Mouse (Mus musculus) MEL (cell line): ENCODE measurements around the gene Tmem116. TPM values are rescaled to one million over a fixed set of nuclear protein-coding genes. Genes with fewer than 3 reads are reported as not detected.
"Not testable (repeated sequence)": the region's sequence is repeated elsewhere in the genome, so short reads cannot be mapped to it uniquely, and the experiment has no call there.

Experiments
- DNase-seq: peaks from one replicate; pipeline ENCODE4 v3.0.0; 2011; ENCODE audit warnings: low read depth, low spot score
- H3K27ac ChIP-seq: 2 replicates; pipeline ENCODE4 v1.5.1; 2012; ENCODE audit warnings: low read depth, mild to moderate bottlenecking, control low read depth, low read length, moderate library complexity; ENCODE audit not compliant: control insufficient read depth
- H3K27me3 ChIP-seq, 2 experiments: fragments of 150-350 bp in 1 of 2; sonication (generic) in 1 of 2; 2 replicates each; pipeline ENCODE4 v1.6.1; 2012; ENCODE audit warnings: low read length in 2 of 2, mild to moderate bottlenecking in 2 of 2, improper control_type of control experiment in 1 of 2, moderate library complexity in 1 of 2; ENCODE audit not compliant: insufficient read depth in 2 of 2, control insufficient read depth in 1 of 2
- H3K36me3 ChIP-seq, 2 experiments: 2 replicates each; pipeline ENCODE4 v1.6.1; 2012 to 2014; ENCODE audit warnings: low read length in 2 of 2, improper control_type of control experiment in 1 of 2, inconsistent platforms in 1 of 2, mild to moderate bottlenecking in 1 of 2; ENCODE audit not compliant: insufficient read depth in 2 of 2, control insufficient read depth in 1 of 2
- H3K4me1 ChIP-seq, 2 experiments: fragments of 150-350 bp in 1 of 2; sonication (generic) in 1 of 2; 2 replicates each; pipeline ENCODE4 v1.6.1; 2012; ENCODE audit warnings: low read length in 2 of 2, improper control_type of control experiment in 1 of 2, mild to moderate bottlenecking in 1 of 2; ENCODE audit not compliant: insufficient read depth in 2 of 2, control insufficient read depth in 1 of 2
- H3K4me3 ChIP-seq, 2 experiments: fragments of 150-350 bp in 1 of 2; sonication (generic) in 1 of 2; 2 replicates each; pipeline ENCODE4 v1.5.1; 2012; ENCODE audit warnings: low read depth in 2 of 2, low read length in 2 of 2, mild to moderate bottlenecking in 2 of 2, moderate library complexity in 2 of 2, control low read depth in 1 of 2, improper control_type of control experiment in 1 of 2; ENCODE audit not compliant: control insufficient read depth in 1 of 2, insufficient read depth in 1 of 2
- H3K79me2 ChIP-seq: 2 replicates; pipeline ENCODE4 v1.6.1; 2012; ENCODE audit warnings: mild to moderate bottlenecking, low read length, moderate library complexity; ENCODE audit not compliant: control insufficient read depth, poor library complexity, insufficient read depth
- H3K9ac ChIP-seq: 2 replicates; pipeline ENCODE4 v1.6.1; 2012; ENCODE audit warnings: low read depth, mild to moderate bottlenecking, control low read depth, low read length, moderate library complexity; ENCODE audit not compliant: control insufficient read depth, poor library complexity, severe bottlenecking
- H3K9me3 ChIP-seq: fragments of 150-350 bp; sonication (generic); replicated peaks from 2 replicates; pipeline ENCODE4 v1.6.1; 2012; ENCODE audit warnings: mild to moderate bottlenecking, low read length, improper control_type of control experiment, moderate library complexity; ENCODE audit not compliant: insufficient read depth
- BHLHE40 ChIP-seq: IDR thresholded peaks from 2 replicates; pipeline ENCODE4 v1.6.1; 2012; ENCODE audit warnings: low read depth, mild to moderate bottlenecking, inconsistent platforms, low read length, improper control_type of control experiment, borderline replicate concordance
- CHD1 ChIP-seq: IDR thresholded peaks from 2 replicates; pipeline ENCODE4 v1.6.1; 2012; ENCODE audit warnings: low read depth, mild to moderate bottlenecking, inconsistent platforms, low read length, improper control_type of control experiment
- E2F4 ChIP-seq: IDR thresholded peaks from 2 replicates; pipeline ENCODE4 v1.6.1; 2011; ENCODE audit warnings: low read depth, low read length, improper control_type of control experiment, borderline replicate concordance
- ELF1 ChIP-seq: IDR thresholded peaks from 2 replicates; pipeline ENCODE4 v1.6.1; 2014; ENCODE audit warnings: low read depth, mild to moderate bottlenecking, inconsistent platforms, low read length, improper control_type of control experiment, moderate library complexity
- EP300 ChIP-seq, 2 experiments: IDR thresholded peaks; 2 replicates each; pipeline ENCODE4 v1.6.1; 2011; ENCODE audit warnings: improper control_type of control experiment in 2 of 2, low read length in 2 of 2, low read depth in 1 of 2, mild to moderate bottlenecking in 1 of 2
- KAT2A ChIP-seq: conservative IDR thresholded peaks from 2 replicates; pipeline ENCODE4 v1.6.1; 2012; ENCODE audit warnings: low read depth, low read length, improper control_type of control experiment, inconsistent platforms
- MXI1 ChIP-seq: IDR thresholded peaks from 2 replicates; pipeline ENCODE4 v1.6.1; 2011; ENCODE audit warnings: mild to moderate bottlenecking, low read depth, low read length, improper control_type of control experiment
- MYC ChIP-seq: IDR thresholded peaks from 2 replicates; pipeline ENCODE4 v1.6.1; 2011; ENCODE audit warnings: low read depth, mild to moderate bottlenecking, low read length, improper control_type of control experiment, moderate library complexity
- NELFE ChIP-seq: IDR thresholded peaks from 2 replicates; pipeline ENCODE4 v1.6.1; 2011; ENCODE audit warnings: low read depth, low read length, improper control_type of control experiment
- POLR2A ChIP-seq, 2 experiments: IDR thresholded peaks; 2 replicates each; pipeline ENCODE4 v1.6.1; 2011 to 2012; ENCODE audit warnings: low read length in 2 of 2, mild to moderate bottlenecking in 2 of 2, control low read depth in 1 of 2, improper control_type of control experiment in 1 of 2, low read depth in 1 of 2, moderate library complexity in 1 of 2; ENCODE audit not compliant: control insufficient read depth in 1 of 2, insufficient read depth in 1 of 2, poor library complexity in 1 of 2
- POLR2AphosphoS2 ChIP-seq: IDR thresholded peaks from 2 replicates; pipeline ENCODE4 v1.6.1; 2011; ENCODE audit warnings: low read length, improper control_type of control experiment
- POLR2AphosphoS5 ChIP-seq: IDR thresholded peaks from 2 replicates; pipeline ENCODE4 v1.6.1; 2012; ENCODE audit warnings: low read depth, borderline replicate concordance, mild to moderate bottlenecking, inconsistent platforms, low read length, moderate library complexity, mixed read lengths
- RCOR1 ChIP-seq: IDR thresholded peaks from 2 replicates; pipeline ENCODE4 v1.6.1; 2012; ENCODE audit warnings: low read depth, mild to moderate bottlenecking, inconsistent platforms, low read length, improper control_type of control experiment
- UBTF ChIP-seq: IDR thresholded peaks from 2 replicates; pipeline ENCODE4 v1.6.1; 2012; ENCODE audit warnings: low read depth, mild to moderate bottlenecking, inconsistent platforms, low read length, improper control_type of control experiment, moderate library complexity, borderline replicate concordance; ENCODE audit not compliant: insufficient read depth
- USF1 ChIP-seq: IDR thresholded peaks from 2 replicates; pipeline ENCODE4 v1.6.1; 2014; ENCODE audit warnings: low read depth, mild to moderate bottlenecking, inconsistent platforms, low read length, improper control_type of control experiment, moderate library complexity
- USF2 ChIP-seq, 2 experiments: IDR thresholded peaks; 2 replicates each; pipeline ENCODE4 v1.6.1; 2011 to 2012; ENCODE audit warnings: improper control_type of control experiment in 2 of 2, low read length in 2 of 2, borderline replicate concordance in 1 of 2, inconsistent platforms in 1 of 2, low read depth in 1 of 2, mild to moderate bottlenecking in 1 of 2; ENCODE audit not compliant: insufficient read depth in 1 of 2
- ZKSCAN1 ChIP-seq: IDR thresholded peaks from 2 replicates; pipeline ENCODE4 v1.6.1; 2012; ENCODE audit warnings: low read depth, mild to moderate bottlenecking, inconsistent platforms, low read length, improper control_type of control experiment, moderate library complexity
- ZNF384 ChIP-seq: IDR thresholded peaks from 2 replicates; pipeline ENCODE4 v1.6.1; 2012; ENCODE audit warnings: low read depth, mild to moderate bottlenecking, inconsistent platforms, low read length, improper control_type of control experiment
- polyA plus RNA-seq, 2 experiments: library from polyadenylated mRNA; stranded (reverse) in 1 of 2; unstranded in 1 of 2; fragments of >175 nt in 1 of 2; fragments of >200 nt in 1 of 2; gene quantifications; 2 replicates each; pipeline versions ENCODE4 v1.2.1 to v1.2.4; 2012; ENCODE audit warnings: low replicate concordance in 2 of 2, low read depth in 1 of 2; ENCODE audit not compliant: insufficient read length in 2 of 2, insufficient read depth in 1 of 2, missing spikeins in 1 of 2
- total RNA-seq: library from RNA; depleted of rRNA; stranded (reverse); fragments of 300-350 nt; gene quantifications from 2 replicates; pipeline ENCODE4 v1.2.3, GENCODE M21; 2012

Gene Tmem116
- total and polyA plus RNA-seq, 3 experiments = 1.7 to 2.6 TPM; not detected in 1

GRCm38 (mm10) chr5:121510009-121510408 lies 58.3 kb downstream of the Tmem116 start:
- no peak for DNase-seq
- Histone ChIP-seq H3K79me2 (no peaks in the 10 kb centered on the region), H3K36me3 (no peaks in the 10 kb centered on the region), H3K4me1 (no peaks in the 10 kb centered on the region; a peak in 1 of 4 replicates), H3K27me3 (no peaks in the 10 kb centered on the region), H3K9me3 (no peaks in the 10 kb centered on the region), H3K4me3 (no peak overlapping the region), H3K9ac (no peak overlapping the region), H3K27ac (no peak overlapping the region)
- TF ChIP-seq CHD1 = no peak
- TF ChIP-seq EP300 (IDR thresholded peaks at IDR 0.05; ENCODE audit: low read depth in 1 of 2, low read length in 2 of 2) = no peak
- no peak for TF ChIP-seq RCOR1
- no peak for TF ChIP-seq ZKSCAN1
- no peak for TF ChIP-seq ELF1
- TF ChIP-seq USF2 (IDR thresholded peaks at IDR 0.05; ENCODE audit: borderline replicate concordance in 1 of 2, insufficient read depth in 1 of 2, low read depth in 1 of 2, low read length in 2 of 2) = no peak
- TF ChIP-seq POLR2A (IDR thresholded peaks at IDR 0.05; ENCODE audit: control insufficient read depth in 1 of 2, insufficient read depth in 1 of 2, low read depth in 1 of 2, low read length in 2 of 2, poor library complexity in 1 of 2) = no peak
- no peak for TF ChIP-seq POLR2AphosphoS2
- no peak for TF ChIP-seq BHLHE40

GRCm38 (mm10) chr5:121518983-121519382 lies 67.3 kb downstream of the Tmem116 start:
- Histone ChIP-seq H3K27ac (no peak overlapping the region), H3K79me2 (no peaks in the 10 kb centered on the region), H3K4me1 (no peaks in the 10 kb centered on the region), H3K36me3 (peaks cover 0 to 4% of the 10 kb centered on the region in 2 experiments; a peak in 1 of 4 replicates), H3K4me3 (no peak overlapping the region), H3K9ac (no peak overlapping the region), H3K9me3 (no peaks in the 10 kb centered on the region), H3K27me3 (no peaks in the 10 kb centered on the region)
- TF ChIP-seq USF2 (IDR thresholded peaks at IDR 0.05; ENCODE audit: borderline replicate concordance in 1 of 2, insufficient read depth in 1 of 2, low read depth in 1 of 2, low read length in 2 of 2) = no peak
- no peak for TF ChIP-seq E2F4
- no peak for TF ChIP-seq MYC
- TF ChIP-seq KAT2A = no peak
- TF ChIP-seq ZNF384 = no peak
- TF ChIP-seq UBTF = no peak
- no peak for TF ChIP-seq POLR2AphosphoS5
- TF ChIP-seq CHD1 = no peak
- TF ChIP-seq USF1 = no peak
- no peak for TF ChIP-seq ELF1
- TF ChIP-seq MXI1 = no peak
- TF ChIP-seq NELFE = no peak
- DNase-seq = no peak

GRCm38 (mm10) chr5:121519758-121520157 lies 68.1 kb downstream of the Tmem116 start:
- H3K4me1 ChIP-seq, H3K27me3 ChIP-seq, DNase-seq, H3K36me3 ChIP-seq, H3K79me2 ChIP-seq, H3K9me3 ChIP-seq, H3K9ac ChIP-seq, H3K4me3 ChIP-seq, H3K27ac ChIP-seq: not testable (repeated sequence)
